Mouse (Mus musculus) bone marrow, adult 2 months (tissue): ENCODE measurements around the gene Prph.

ENCODE experiments used
- CTCF ChIP-seq: fragments of 200-500 bp; IDR thresholded peaks from 2 replicates; pipeline ENCODE4 v1.5.1; 2011; ENCODE audit warnings: low read length, control low read depth; ENCODE audit not compliant: control insufficient read depth, insufficient read depth
- POLR2A ChIP-seq: fragments of 200-500 bp; IDR thresholded peaks from 2 replicates; pipeline ENCODE4 v1.6.1; 2011; ENCODE audit warnings: low read depth, mild to moderate bottlenecking, control low read depth, low read length, borderline replicate concordance; ENCODE audit not compliant: control insufficient read depth

DNA sequence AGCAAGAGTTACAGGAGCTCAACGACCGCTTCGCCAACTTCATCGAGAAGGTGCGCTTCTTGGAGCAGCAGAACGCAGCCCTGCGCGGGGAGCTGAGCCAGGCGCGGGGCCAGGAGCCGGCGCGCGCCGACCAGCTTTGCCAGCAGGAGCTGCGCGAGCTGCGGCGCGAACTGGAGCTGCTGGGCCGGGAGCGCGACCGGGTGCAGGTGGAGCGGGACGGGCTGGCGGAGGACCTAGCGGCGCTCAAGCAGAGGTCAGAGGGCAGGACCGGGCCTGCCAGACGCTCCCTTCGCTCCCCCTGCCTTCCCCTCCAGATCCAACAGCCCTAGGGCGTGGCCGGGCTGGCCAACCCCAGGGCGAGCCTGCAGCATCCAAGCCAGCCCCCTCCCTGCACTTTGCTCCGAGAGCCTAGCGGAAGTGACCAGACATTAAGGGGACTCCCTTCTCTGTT, 562 bp downstream of the Prph start:
- TF ChIP-seq POLR2A (no peak), CTCF (no peak)
